Mouse (Mus musculus): ENCODE measurements around the gene Ccdc159. TPM values are rescaled to one million over a fixed set of nuclear protein-coding genes. Genes with fewer than 3 reads are reported as not detected.
A peak's percentile ranks its signal among the peaks of the same experiment; 100 is the strongest.

Ccdc159 gene
- polyA plus RNA-seq, 1 experiment from 2014 or later: 4.9 TPM

DNA sequence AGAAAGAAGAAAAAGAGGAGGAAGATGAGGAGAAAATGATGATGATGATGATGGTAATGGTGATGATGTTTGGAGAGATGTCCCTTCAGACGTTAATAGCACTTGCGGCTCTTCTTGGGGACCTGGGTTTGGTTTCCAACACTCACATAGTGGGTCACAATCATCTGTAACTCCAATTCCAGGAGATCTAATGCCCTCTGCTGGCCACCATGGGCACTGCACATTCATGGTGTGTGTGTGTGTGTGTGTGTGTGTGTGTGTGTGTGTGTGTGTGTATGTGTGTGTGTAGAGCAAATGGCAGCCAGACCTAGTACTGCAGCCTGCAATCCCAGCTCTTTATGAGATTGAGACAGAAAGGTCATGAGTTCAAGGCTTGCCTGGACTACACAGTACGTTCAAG lies 24.7 kb downstream of the Ccdc159 start:
- no peak overlapping the region for H3K9ac ChIP-seq
- WGBS: 77% methylated on average over 3 of the region's 3 CpGs
- H3K4me1 ChIP-seq (ENCODE audit: insufficient read depth): no peaks in the 10 kb centered on the region
- H3K27me3 ChIP-seq (ENCODE audit: insufficient read depth, low read length): no peaks in the 10 kb centered on the region
- no peak for ATAC-seq (ENCODE audit: insufficient read depth)
- no peak overlapping the region for H3K27ac ChIP-seq (ENCODE audit: low read depth)
- no peak overlapping the region for H3K4me2 ChIP-seq
- no peaks in the 10 kb centered on the region for H3K9me3 ChIP-seq (ENCODE audit: low read depth, low read length)
- H3K36me3 ChIP-seq (ENCODE audit: insufficient read depth): no peaks in the 10 kb centered on the region
- no peak for DNase-seq
- no peak overlapping the region for H3K4me3 ChIP-seq (ENCODE audit: low read depth, low read length)
- TF ChIP-seq CTCF (IDR thresholded peaks at IDR 0.05; ENCODE audit: low read depth): peak; percentile 55

DNA sequence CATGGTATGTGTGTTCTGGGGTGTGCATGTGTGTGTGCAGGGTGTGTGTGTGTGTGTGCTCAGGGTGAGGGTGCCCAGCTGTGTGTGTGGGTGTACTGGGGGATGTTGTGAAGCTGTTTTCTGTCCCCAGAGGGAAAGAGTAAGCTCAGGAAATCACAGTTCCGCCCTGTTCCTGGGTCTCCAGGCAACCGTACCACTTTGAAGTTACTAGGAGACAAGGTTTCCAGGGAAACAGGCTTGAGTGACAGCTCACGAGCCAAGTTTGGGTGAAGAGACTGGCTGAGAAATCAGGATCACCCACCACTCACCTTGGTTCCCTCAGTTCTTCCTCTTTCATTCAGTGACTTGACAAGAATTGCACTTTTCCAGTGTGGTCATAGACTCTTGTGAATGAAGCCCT lies 26.3 kb downstream of the Ccdc159 start:
- H3K4me2 ChIP-seq: no peak overlapping the region
- no peak for DNase-seq
- no peak overlapping the region for H3K4me3 ChIP-seq (ENCODE audit: low read depth, low read length)
- ATAC-seq (ENCODE audit: insufficient read depth): no peak
- H3K27ac ChIP-seq (ENCODE audit: low read depth): no peak overlapping the region
- no peaks in the 10 kb centered on the region for H3K4me1 ChIP-seq (ENCODE audit: insufficient read depth)
- H3K36me3 ChIP-seq (ENCODE audit: insufficient read depth): no peaks in the 10 kb centered on the region; the same call in 1 of the 2 replicates
- 4% methylated on average over 3 of the region's 3 CpGs for WGBS
- H3K9ac ChIP-seq: no peak overlapping the region
- no peaks in the 10 kb centered on the region for H3K27me3 ChIP-seq (ENCODE audit: insufficient read depth, low read length)
- no peak for TF ChIP-seq CTCF (IDR thresholded peaks at IDR 0.05; ENCODE audit: low read depth)
- no peaks in the 10 kb centered on the region for H3K9me3 ChIP-seq (ENCODE audit: low read depth, low read length)

DNA sequence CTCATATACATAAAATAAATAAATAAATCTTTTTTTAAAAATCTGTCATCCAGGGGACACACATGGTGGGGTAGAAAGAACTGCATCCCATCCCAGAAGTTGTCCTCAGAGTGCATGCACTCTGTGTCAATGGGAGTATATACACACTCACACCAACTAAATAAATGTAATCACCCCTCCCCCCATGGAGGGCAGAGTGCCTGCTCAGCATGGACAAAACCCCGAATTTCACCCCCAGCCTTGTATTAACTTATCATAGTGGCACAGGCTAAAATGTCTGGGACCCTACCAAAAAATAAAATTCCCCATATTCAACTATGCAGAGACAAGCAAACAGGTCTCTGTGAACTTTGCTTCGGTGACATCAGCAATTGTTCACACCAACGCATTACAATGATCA lies 27.4 kb downstream of the Ccdc159 start:
- Histone ChIP-seq H3K9me3 (ENCODE audit: low read depth, low read length) (no peaks in the 10 kb centered on the region), H3K4me1 (ENCODE audit: insufficient read depth) (no peaks in the 10 kb centered on the region), H3K4me2 (no peak overlapping the region; the same call in 1 of the 2 replicates), H3K9ac (no peak overlapping the region), H3K27ac (ENCODE audit: low read depth) (no peak overlapping the region), H3K27me3 (ENCODE audit: insufficient read depth, low read length) (peaks cover 6% of the 10 kb centered on the region; the same call in 1 of the 2 replicates), H3K36me3 (ENCODE audit: insufficient read depth) (no peaks in the 10 kb centered on the region; the same call in 1 of the 2 replicates), H3K4me3 (ENCODE audit: low read depth, low read length) (no peak overlapping the region)
- 77% methylated on average over 3 of the region's 3 CpGs for WGBS
- no peak for TF ChIP-seq CTCF (IDR thresholded peaks at IDR 0.05; ENCODE audit: low read depth)
- DNase-seq: no peak
- no peak for ATAC-seq (ENCODE audit: insufficient read depth)

DNA sequence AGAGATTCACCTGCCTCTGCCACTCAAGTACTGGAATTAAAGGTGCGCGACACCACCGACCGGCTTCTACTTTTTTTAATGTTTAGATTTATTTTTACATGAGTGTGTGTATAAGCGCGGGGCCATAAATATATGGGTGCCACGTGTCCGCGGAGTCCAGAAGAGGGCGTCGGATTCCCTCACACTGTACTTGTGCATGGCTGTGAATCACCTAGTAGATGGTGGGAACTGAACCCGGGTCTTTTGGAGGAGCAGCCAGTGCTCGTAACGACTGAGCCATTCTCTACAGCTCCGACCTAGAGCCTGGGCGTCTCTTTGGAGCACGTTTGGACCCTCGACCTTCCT lies 27.9 kb downstream of the Ccdc159 start:
- WGBS: under 1% methylated on average over 18 of the region's 18 CpGs
- no peaks in the 10 kb centered on the region; the same call in 1 of the 2 replicates for H3K36me3 ChIP-seq (ENCODE audit: insufficient read depth)
- peak overlapping the region; percentile 27; the same call in 1 of the 2 replicates for H3K9ac ChIP-seq
- DNase-seq: no peak
- no peaks in the 10 kb centered on the region for H3K9me3 ChIP-seq (ENCODE audit: low read depth, low read length)
- H3K4me3 ChIP-seq (ENCODE audit: low read depth, low read length): peak overlapping the region; percentile 65
- ATAC-seq (ENCODE audit: insufficient read depth): peak; percentile 65
- H3K27ac ChIP-seq (ENCODE audit: low read depth): 0 out of 2 replicates have a peak overlapping the region, but pooled peaks have one; percentile 33
- H3K4me2 ChIP-seq: peak overlapping the region; percentile 67
- H3K4me1 ChIP-seq (ENCODE audit: insufficient read depth): no peaks in the 10 kb centered on the region
- TF ChIP-seq CTCF (IDR thresholded peaks at IDR 0.05; ENCODE audit: low read depth): peak; percentile 49
- H3K27me3 ChIP-seq (ENCODE audit: insufficient read depth, low read length): peaks cover 8% of the 10 kb centered on the region; the same call in 1 of the 2 replicates

- H3K4me2 ChIP-seq: peak within 1 kb of the TSS; percentile 67
- peak within 1 kb of the TSS; percentile 61 for H3K9ac ChIP-seq
- 1% methylated on average over 54 of the region's 54 CpGs for WGBS
- ATAC-seq (ENCODE audit: insufficient read depth): peak; percentile 98
- H3K27me3 ChIP-seq (ENCODE audit: insufficient read depth, low read length): peaks cover 10% of the 10 kb centered on the region
- DNase-seq: peak; percentile 99
- no peaks in the 10 kb centered on the region; the same call in 1 of the 2 replicates for H3K36me3 ChIP-seq (ENCODE audit: insufficient read depth)
- H3K4me3 ChIP-seq (ENCODE audit: low read depth, low read length): peak within 1 kb of the TSS; percentile 65
- no peaks in the 10 kb centered on the region for H3K9me3 ChIP-seq (ENCODE audit: low read depth, low read length)
- peak within 1 kb of the TSS; percentile 92 for H3K27ac ChIP-seq (ENCODE audit: low read depth)
- H3K4me1 ChIP-seq (ENCODE audit: insufficient read depth): no peaks in the 10 kb centered on the region
- no peak; the same call in 1 of the 2 replicates for TF ChIP-seq CTCF (IDR thresholded peaks at IDR 0.05; ENCODE audit: low read depth)
Observed at GRCm38 (mm10) chr9:21955570-21956281, 28.5 kb downstream of the Ccdc159 start, which contains the start of gene Swsap1. Gene Swsap1, plus strand, starts transcription at chr9:21955755.

DNA sequence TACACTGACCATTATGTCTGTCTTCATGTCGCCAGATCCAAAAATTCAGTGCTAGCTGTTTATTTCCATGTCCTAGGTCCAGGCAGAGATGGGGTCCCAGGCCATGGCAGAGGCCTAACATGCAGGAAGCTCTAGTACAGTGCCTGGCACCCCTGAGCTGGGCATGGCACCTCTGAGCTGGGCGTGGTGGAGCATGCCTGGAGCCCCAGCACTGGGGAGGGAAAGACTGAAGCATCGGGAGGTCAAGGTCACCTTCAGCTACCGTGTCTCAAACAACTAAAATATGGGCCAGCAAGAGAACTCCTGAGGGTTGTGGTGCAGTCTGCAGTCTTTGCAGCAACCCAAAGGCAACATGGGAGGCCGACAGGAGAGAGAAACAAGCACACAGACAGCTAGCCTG lies 31.1 kb downstream of the Ccdc159 start:
- no peak overlapping the region for H3K27ac ChIP-seq (ENCODE audit: low read depth)
- no peaks in the 10 kb centered on the region; the same call in 1 of the 2 replicates for H3K36me3 ChIP-seq (ENCODE audit: insufficient read depth)
- H3K9me3 ChIP-seq (ENCODE audit: low read depth, low read length): no peaks in the 10 kb centered on the region
- H3K4me3 ChIP-seq (ENCODE audit: low read depth, low read length): no peak overlapping the region
- H3K4me2 ChIP-seq: no peak overlapping the region
- no peak for TF ChIP-seq CTCF (IDR thresholded peaks at IDR 0.05; ENCODE audit: low read depth)
- DNase-seq: no peak
- ATAC-seq (ENCODE audit: insufficient read depth): no peak
- no peak overlapping the region for H3K9ac ChIP-seq
- H3K27me3 ChIP-seq (ENCODE audit: insufficient read depth, low read length): peaks cover 28% of the 10 kb centered on the region
- H3K4me1 ChIP-seq (ENCODE audit: insufficient read depth): peaks cover 5% of the 10 kb centered on the region; the same call in 1 of the 2 replicates
- WGBS: 74% methylated on average over 5 of the region's 5 CpGs

DNA sequence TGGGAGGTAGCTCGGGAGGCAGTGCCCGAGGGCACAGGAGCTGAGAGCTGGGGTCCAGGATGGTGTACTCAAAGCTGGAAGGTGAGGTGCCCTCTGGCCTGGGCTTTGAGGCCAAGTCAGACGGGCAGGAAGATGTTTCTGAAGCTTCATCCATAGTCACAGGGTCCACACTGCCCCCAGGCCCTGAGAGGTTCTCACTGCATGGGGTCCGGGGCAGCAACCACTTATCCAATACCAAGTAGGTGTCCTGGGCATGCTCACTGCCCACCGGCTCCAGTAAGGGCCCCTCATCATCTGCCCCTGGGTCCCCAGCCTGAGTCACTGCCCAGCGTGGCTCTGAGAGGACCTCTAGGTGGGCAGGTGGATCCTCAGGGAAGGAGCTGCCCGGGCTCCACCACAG lies 32.0 kb downstream of the Ccdc159 start:
- DNase-seq: no peak
- Histone ChIP-seq H3K4me2 (no peak overlapping the region), H3K36me3 (ENCODE audit: insufficient read depth) (no peaks in the 10 kb centered on the region; the same call in 1 of the 2 replicates), H3K27me3 (ENCODE audit: insufficient read depth, low read length) (peaks cover 28% of the 10 kb centered on the region), H3K4me3 (ENCODE audit: low read depth, low read length) (no peak overlapping the region), H3K9ac (no peak overlapping the region), H3K27ac (ENCODE audit: low read depth) (no peak overlapping the region), H3K4me1 (ENCODE audit: insufficient read depth) (peaks cover 5% of the 10 kb centered on the region; the same call in 1 of the 2 replicates), H3K9me3 (ENCODE audit: low read depth, low read length) (no peaks in the 10 kb centered on the region)
- no peak for ATAC-seq (ENCODE audit: insufficient read depth)
- WGBS: 86% methylated on average over 7 of the region's 7 CpGs
- TF ChIP-seq CTCF (IDR thresholded peaks at IDR 0.05; ENCODE audit: low read depth): no peak

Measured in lung, embryonic 14.5 days (tissue).